Mouse (Mus musculus): Measurements from ENCODE around the gene Krt8. TPM values are rescaled to one million over a fixed set of nuclear protein-coding genes. Genes with fewer than 3 reads are reported as not detected.

Krt8 gene
- total RNA-seq (2021) = 1 to 10 TPM; 1.5 to 3.0 TPM
- long read RNA-seq, experiment 1, partial matches to known transcripts = 4 of 6 reads
- long read RNA-seq, experiment 1, other reads (novel, unspliced or antisense) = 1 of 6 reads
- long read RNA-seq, experiment 2, partial matches to known transcripts = 8 of 12 reads
- long read RNA-seq, experiment 2, other reads (novel, unspliced or antisense) = 0 of 12 reads

GRCm38 (mm10) chr15:102004189-102004588, at the start of gene Krt8:
TSS of gene Krt8 (minus strand) at chr15:102004482.
- no peak for DNase-seq

- DNase-seq = peak; percentile 42
Measured at GRCm38 (mm10) chr15:102051920-102052683, 47.8 kb upstream of the Krt8 start.

GRCm38 (mm10) chr15:102049871-102050270, 45.6 kb upstream of the Krt8 start:
- DNase-seq = no peak

- no peak for DNase-seq
Measured at GRCm38 (mm10) chr15:102048006-102048405, 43.7 kb upstream of the Krt8 start.

- DNase-seq = no peak
Measured at GRCm38 (mm10) chr15:102045691-102046090, 41.4 kb upstream of the Krt8 start.

- no peak for DNase-seq
Measured at GRCm38 (mm10) chr15:102044745-102045144, 40.5 kb upstream of the Krt8 start.

- no peak for DNase-seq
Measured at GRCm38 (mm10) chr15:102041951-102042350, 37.7 kb upstream of the Krt8 start.

- DNase-seq = no peak
Measured at GRCm38 (mm10) chr15:102040277-102040676, 36.0 kb upstream of the Krt8 start.

GRCm38 (mm10) chr15:102034121-102035053, 30.1 kb upstream of the Krt8 start:
- DNase-seq = no peak

GRCm38 (mm10) chr15:102028040-102028439, 23.8 kb upstream of the Krt8 start, which contains the start of gene Krt18:
TSS of gene Krt18 (plus strand) at chr15:102028180.
- DNase-seq = no peak

GRCm38 (mm10) chr15:102026430-102026829, 22.1 kb upstream of the Krt8 start:
- DNase-seq = no peak

GRCm38 (mm10) chr15:102025136-102025872, 21.0 kb upstream of the Krt8 start:
- peak in 1 of 2 experiments; percentile 28 for DNase-seq

GRCm38 (mm10) chr15:102023888-102024287, 19.6 kb upstream of the Krt8 start:
- DNase-seq = peak in 1 of 2 experiments; percentile 31

- no peak for DNase-seq
Measured at GRCm38 (mm10) chr15:102022481-102022880, 18.2 kb upstream of the Krt8 start.

- DNase-seq = no peak
Measured at GRCm38 (mm10) chr15:102017918-102018463, 13.7 kb upstream of the Krt8 start.

GRCm38 (mm10) chr15:102016787-102017186, 12.5 kb upstream of the Krt8 start:
- no peak for DNase-seq

- no peak for DNase-seq
Measured at GRCm38 (mm10) chr15:102016096-102016495, 11.8 kb upstream of the Krt8 start.

GRCm38 (mm10) chr15:102014848-102015247, 10.6 kb upstream of the Krt8 start:
- DNase-seq = no peak

- no peak for DNase-seq
Measured at GRCm38 (mm10) chr15:102013651-102014050, 9.4 kb upstream of the Krt8 start.

GRCm38 (mm10) chr15:102012260-102012765, 8.0 kb upstream of the Krt8 start:
- DNase-seq = no peak

- DNase-seq = peak; percentile 22 to 28
Measured at GRCm38 (mm10) chr15:102010569-102011245, 6.4 kb upstream of the Krt8 start.

Data from heart, adult 18-20 months (tissue).